Mouse (Mus musculus): ENCODE measurements at regions not wholly inside any gene's neighbourhood (a gene's known extent, or its start where the extent isn't known, plus 50 kb on each side); places are given as distances from the start of the nearest gene placed in this dataset.

- H3K9me3 ChIP-seq: no peaks in the 10 kb centered on the region
- no peak overlapping the region for H3K4me2 ChIP-seq
- 0 out of 2 replicates have a peak, but pooled peaks cover 7% of the 10 kb centered on the region for H3K4me1 ChIP-seq
- no peak overlapping the region for H3K9ac ChIP-seq
- no peak overlapping the region for H3K4me3 ChIP-seq (replicated peaks)
- H3K36me3 ChIP-seq: no peaks in the 10 kb centered on the region
- H3K27me3 ChIP-seq (replicated peaks): no peaks in the 10 kb centered on the region
- WGBS: 82% methylated on average over 5 of the region's 5 CpGs
- no peak overlapping the region for H3K27ac ChIP-seq
- no peak for ATAC-seq (ENCODE audit: insufficient read depth, low FRiP score, low read depth)
Measured at GRCm38 (mm10) chr11:19838932-19839331, 85.2 kb upstream of the Spred2 start.

- no peak for ATAC-seq (ENCODE audit: insufficient read depth, low FRiP score, low read depth)
- Histone ChIP-seq H3K36me3 (no peaks in the 10 kb centered on the region), H3K9ac (no peak overlapping the region), H3K4me3 (replicated peaks) (no peak overlapping the region), H3K4me2 (no peak overlapping the region), H3K9me3 (no peaks in the 10 kb centered on the region), H3K27me3 (replicated peaks) (no peaks in the 10 kb centered on the region), H3K4me1 (no peaks in the 10 kb centered on the region), H3K27ac (no peak overlapping the region)
- WGBS: 83% methylated on average over 3 of the region's 3 CpGs
Measured at GRCm38 (mm10) chr11:19843084-19843483, 81.1 kb upstream of the Spred2 start.

- no peak overlapping the region for H3K4me2 ChIP-seq
- H3K4me3 ChIP-seq (replicated peaks): no peak overlapping the region
- 93% methylated on average over 6 of the region's 6 CpGs for WGBS
- H3K9me3 ChIP-seq: no peaks in the 10 kb centered on the region
- 0 out of 2 replicates have a peak, but pooled peaks cover 4% of the 10 kb centered on the region for H3K4me1 ChIP-seq
- ATAC-seq (ENCODE audit: insufficient read depth, low FRiP score, low read depth): no peak
- H3K27me3 ChIP-seq (replicated peaks): no peaks in the 10 kb centered on the region
- H3K27ac ChIP-seq: no peak overlapping the region
- no peak overlapping the region for H3K9ac ChIP-seq
- H3K36me3 ChIP-seq: no peaks in the 10 kb centered on the region
Measured at GRCm38 (mm10) chr11:19847910-19848309, 76.3 kb upstream of the Spred2 start.

- no peak overlapping the region for H3K4me2 ChIP-seq
- no peaks in the 10 kb centered on the region for H3K27me3 ChIP-seq (replicated peaks)
- H3K4me3 ChIP-seq (replicated peaks): no peak overlapping the region
- H3K9me3 ChIP-seq: no peaks in the 10 kb centered on the region
- 79% methylated on average over 6 of the region's 6 CpGs for WGBS
- H3K36me3 ChIP-seq: no peaks in the 10 kb centered on the region
- 0 out of 2 replicates have a peak, but pooled peaks cover 4% of the 10 kb centered on the region for H3K4me1 ChIP-seq
- no peak overlapping the region for H3K9ac ChIP-seq
- ATAC-seq (ENCODE audit: insufficient read depth, low FRiP score, low read depth): no peak
- H3K27ac ChIP-seq: peak overlapping the region; percentile 65; the same call in 1 of the 2 replicates
Measured at GRCm38 (mm10) chr11:19848412-19848811, 75.8 kb upstream of the Spred2 start.

GRCm38 (mm10) chr11:19849347-19849811, 74.8 kb upstream of the Spred2 start:
- H3K27me3 ChIP-seq (replicated peaks): no peaks in the 10 kb centered on the region
- peak; percentile 56 for ATAC-seq (ENCODE audit: insufficient read depth, low FRiP score, low read depth)
- no peak overlapping the region for H3K9ac ChIP-seq
- 50% methylated on average over 4 of the region's 4 CpGs for WGBS
- no peak overlapping the region for H3K4me2 ChIP-seq
- H3K4me3 ChIP-seq (replicated peaks): no peak overlapping the region
- H3K27ac ChIP-seq: peak overlapping the region; percentile 65
- no peaks in the 10 kb centered on the region for H3K9me3 ChIP-seq
- 0 out of 2 replicates have a peak, but pooled peaks cover 4% of the 10 kb centered on the region for H3K4me1 ChIP-seq
- H3K36me3 ChIP-seq: no peaks in the 10 kb centered on the region

GRCm38 (mm10) chr11:19849844-19850420, 74.2 kb upstream of the Spred2 start:
- H3K9me3 ChIP-seq: no peaks in the 10 kb centered on the region
- no peak for ATAC-seq (ENCODE audit: insufficient read depth, low FRiP score, low read depth)
- H3K27ac ChIP-seq: peak overlapping the region; percentile 65; the same call in 1 of the 2 replicates
- H3K4me3 ChIP-seq (replicated peaks): no peak overlapping the region
- no peak overlapping the region for H3K4me2 ChIP-seq
- no peaks in the 10 kb centered on the region for H3K27me3 ChIP-seq (replicated peaks)
- H3K36me3 ChIP-seq: no peaks in the 10 kb centered on the region
- WGBS: 72% methylated on average over 3 of the region's 3 CpGs
- H3K4me1 ChIP-seq: 0 out of 2 replicates have a peak, but pooled peaks cover 4% of the 10 kb centered on the region
- no peak overlapping the region for H3K9ac ChIP-seq

GRCm38 (mm10) chr11:19851022-19851615, 73.1 kb upstream of the Spred2 start:
- H3K4me3 ChIP-seq (replicated peaks): no peak overlapping the region
- H3K4me1 ChIP-seq: 0 out of 2 replicates have a peak, but pooled peaks cover 4% of the 10 kb centered on the region
- H3K4me2 ChIP-seq: no peak overlapping the region
- H3K9me3 ChIP-seq: no peaks in the 10 kb centered on the region
- H3K9ac ChIP-seq: no peak overlapping the region
- no peaks in the 10 kb centered on the region for H3K27me3 ChIP-seq (replicated peaks)
- H3K27ac ChIP-seq: no peak overlapping the region
- 29% methylated on average over 6 of the region's 6 CpGs for WGBS
- no peaks in the 10 kb centered on the region for H3K36me3 ChIP-seq
- no peak for ATAC-seq (ENCODE audit: insufficient read depth, low FRiP score, low read depth)

GRCm38 (mm10) chr11:19861596-19861995, 62.6 kb upstream of the Spred2 start:
- 0 out of 2 replicates have a peak overlapping the region, but pooled peaks have one; percentile 51 for H3K27ac ChIP-seq
- no peak for ATAC-seq (ENCODE audit: insufficient read depth, low FRiP score, low read depth)

GRCm38 (mm10) chr11:19863327-19863726, 60.8 kb upstream of the Spred2 start:
- no peak for ATAC-seq (ENCODE audit: insufficient read depth, low FRiP score, low read depth)
- no peak overlapping the region for H3K4me3 ChIP-seq (replicated peaks)
- H3K27me3 ChIP-seq (replicated peaks): no peaks in the 10 kb centered on the region
- no peaks in the 10 kb centered on the region for H3K9me3 ChIP-seq
- no peaks in the 10 kb centered on the region for H3K36me3 ChIP-seq
- H3K4me2 ChIP-seq: no peak overlapping the region
- H3K4me1 ChIP-seq: no peaks in the 10 kb centered on the region
- 84% methylated on average over 3 of the region's 3 CpGs for WGBS
- no peak overlapping the region for H3K9ac ChIP-seq
- no peak overlapping the region for H3K27ac ChIP-seq

More at GRCm38 (mm10) chr11:19861596-19861995, 62.6 kb upstream of the Spred2 start:
- H3K9ac ChIP-seq: no peak overlapping the region
- no peaks in the 10 kb centered on the region for H3K36me3 ChIP-seq
- 77% methylated on average over 4 of the region's 4 CpGs for whole genome bisulfite sequencing
- no peaks in the 10 kb centered on the region for H3K9me3 ChIP-seq
- H3K4me3 ChIP-seq (replicated peaks): no peak overlapping the region
- no peak overlapping the region for H3K4me2 ChIP-seq
- no peaks in the 10 kb centered on the region for H3K4me1 ChIP-seq
- H3K27me3 ChIP-seq (replicated peaks): no peaks in the 10 kb centered on the region

GRCm38 (mm10) chr11:19866262-19866661, 57.9 kb upstream of the Spred2 start:
- no peak overlapping the region for H3K4me2 ChIP-seq
- peak; percentile 10; the same call in 1 of the 2 replicates for ATAC-seq (ENCODE audit: insufficient read depth, low FRiP score, low read depth)
- H3K9me3 ChIP-seq: no peaks in the 10 kb centered on the region
- 32% methylated on average over 2 of the region's 2 CpGs for WGBS
- H3K4me1 ChIP-seq: no peaks in the 10 kb centered on the region
- no peak overlapping the region for H3K4me3 ChIP-seq (replicated peaks)
- no peaks in the 10 kb centered on the region for H3K27me3 ChIP-seq (replicated peaks)
- no peak overlapping the region for H3K9ac ChIP-seq
- H3K27ac ChIP-seq: no peak overlapping the region
- no peaks in the 10 kb centered on the region for H3K36me3 ChIP-seq

GRCm38 (mm10) chr11:19869671-19870070, 54.5 kb upstream of the Spred2 start:
- H3K9ac ChIP-seq: no peak overlapping the region
- no peak overlapping the region for H3K4me3 ChIP-seq (replicated peaks)
- WGBS: 77% methylated on average over 3 of the region's 3 CpGs
- H3K27ac ChIP-seq: no peak overlapping the region
- ATAC-seq (ENCODE audit: insufficient read depth, low FRiP score, low read depth): no peak
- H3K9me3 ChIP-seq: no peaks in the 10 kb centered on the region
- no peaks in the 10 kb centered on the region for H3K27me3 ChIP-seq (replicated peaks)
- no peaks in the 10 kb centered on the region for H3K4me1 ChIP-seq
- H3K36me3 ChIP-seq: no peaks in the 10 kb centered on the region
- no peak overlapping the region for H3K4me2 ChIP-seq

- H3K4me2 ChIP-seq: no peak overlapping the region
- no peak overlapping the region for H3K4me3 ChIP-seq (replicated peaks)
- no peaks in the 10 kb centered on the region for H3K4me1 ChIP-seq
- H3K36me3 ChIP-seq: no peaks in the 10 kb centered on the region
- H3K9me3 ChIP-seq: no peaks in the 10 kb centered on the region
- no peak overlapping the region for H3K9ac ChIP-seq
- no peak overlapping the region for H3K27ac ChIP-seq
- WGBS: 66% methylated on average over 7 of the region's 7 CpGs
- H3K27me3 ChIP-seq (replicated peaks): no peaks in the 10 kb centered on the region
- no peak for ATAC-seq (ENCODE audit: insufficient read depth, low FRiP score, low read depth)
Measured at GRCm38 (mm10) chr11:19870136-19870535, 54.0 kb upstream of the Spred2 start.

All from stomach, embryonic 15.5 days (tissue).